Mouse (Mus musculus): ENCODE measurements around the gene 1700011L22Rik.

Gene 1700011L22Rik

DNA sequence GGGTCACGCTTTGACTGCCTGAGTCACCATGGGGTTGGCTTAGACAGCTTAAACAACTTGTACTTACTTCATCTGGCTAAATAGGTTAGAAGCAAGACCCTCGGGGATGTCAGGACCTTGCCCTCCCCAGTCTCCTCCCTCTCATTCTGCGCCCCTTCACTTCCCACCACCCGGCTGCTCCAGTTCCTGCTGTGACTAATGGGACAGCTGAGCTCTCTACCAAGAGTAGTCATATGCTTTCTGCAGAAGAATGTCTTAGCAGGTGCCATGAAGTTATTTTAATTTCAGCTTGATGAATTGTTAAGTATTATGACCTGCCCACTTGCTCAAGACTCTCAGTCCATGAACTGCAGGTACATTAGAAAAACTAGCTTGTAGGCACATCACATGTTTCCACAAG, 51.9 kb downstream of the 1700011L22Rik start:
- in situ Hi-C loops (cut with MboI; ENCODE audit: unreplicated experiment in 2 of 2) = no loop called here

GRCm38 (mm10) chr8:79190071-79190470, 58.3 kb downstream of the 1700011L22Rik start:
- in situ Hi-C loops (cut with MboI; ENCODE audit: unreplicated experiment in 2 of 2) = no loop called here

DNA sequence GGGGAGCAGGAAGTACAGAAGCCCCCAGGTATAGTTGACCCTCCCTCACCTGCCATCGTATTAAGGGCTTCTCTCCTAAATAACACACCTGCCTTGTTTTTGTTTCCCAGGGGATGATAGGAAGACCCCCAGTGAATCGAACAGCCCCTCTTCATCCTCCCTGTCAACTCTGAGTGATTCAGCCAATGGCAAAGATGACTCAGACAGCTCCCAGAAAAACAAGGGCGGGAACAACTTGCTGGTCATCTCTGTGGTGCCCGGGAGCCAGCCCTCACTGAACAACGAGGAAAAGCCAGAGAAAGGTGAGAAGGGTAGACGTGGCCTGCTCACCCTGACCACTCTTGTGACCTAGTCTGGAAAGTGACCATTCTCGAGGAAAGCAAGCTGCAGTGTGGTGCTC, 62.9 kb downstream of the 1700011L22Rik start:
- in situ Hi-C loops (cut with MboI; ENCODE audit: unreplicated experiment in 2 of 2) = no loop called here

DNA sequence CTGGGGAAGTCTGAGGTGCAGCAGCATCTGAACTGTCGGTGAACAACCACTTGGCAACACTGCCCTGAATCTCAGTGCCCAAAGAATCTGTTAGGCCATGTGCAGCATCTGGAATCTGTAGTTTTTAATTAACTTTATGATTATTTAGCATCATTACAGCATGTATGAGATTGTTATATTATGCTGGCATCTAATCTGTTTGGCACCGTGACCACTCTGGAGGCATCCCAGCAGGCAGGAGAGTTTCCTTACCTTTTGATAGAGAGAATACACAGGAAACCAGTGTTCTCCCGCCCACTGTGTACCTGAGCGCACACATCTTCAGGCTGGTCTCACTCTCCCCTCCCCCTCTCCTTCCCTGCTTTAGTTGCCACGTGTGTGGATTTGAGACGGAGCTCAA, 68.7 kb downstream of the 1700011L22Rik start:
- in situ Hi-C loops (cut with MboI; ENCODE audit: unreplicated experiment in 2 of 2) = no loop called here

DNA sequence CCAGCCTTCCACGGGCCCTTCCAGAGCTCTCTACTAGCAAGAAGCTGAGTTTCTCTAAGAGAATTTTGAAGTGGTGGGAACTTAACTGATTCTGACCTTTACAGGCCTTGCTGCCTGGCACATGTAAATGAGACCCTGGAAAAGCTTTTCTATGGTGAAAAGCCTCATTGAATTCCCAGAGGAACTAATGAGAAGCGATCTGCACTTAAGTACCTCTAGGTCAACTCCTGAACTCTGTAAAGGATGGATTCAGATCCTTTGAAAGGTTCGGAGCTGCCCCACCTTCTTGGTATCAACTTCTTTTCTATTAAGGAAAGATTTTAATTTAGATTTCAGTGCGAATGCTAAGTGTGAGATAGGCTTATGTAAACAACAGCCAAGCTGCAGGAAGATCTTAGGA, 72.4 kb downstream of the 1700011L22Rik start:
- in situ Hi-C loops (cut with MboI; ENCODE audit: unreplicated experiment in 2 of 2) = no loop called here

- in situ Hi-C loops (cut with MboI; ENCODE audit: unreplicated experiment in 2 of 2) = no loop called here
Measured at GRCm38 (mm10) chr8:79173606-79174005, 74.8 kb downstream of the 1700011L22Rik start.

- in situ Hi-C loops (cut with MboI; ENCODE audit: unreplicated experiment in 2 of 2) = no loop called here
Measured at GRCm38 (mm10) chr8:79165276-79165675, 83.1 kb downstream of the 1700011L22Rik start.

- in situ Hi-C loops (cut with MboI; ENCODE audit: unreplicated experiment in 2 of 2) = no loop called here
Measured at GRCm38 (mm10) chr8:79164336-79164735, 84.0 kb downstream of the 1700011L22Rik start.

DNA sequence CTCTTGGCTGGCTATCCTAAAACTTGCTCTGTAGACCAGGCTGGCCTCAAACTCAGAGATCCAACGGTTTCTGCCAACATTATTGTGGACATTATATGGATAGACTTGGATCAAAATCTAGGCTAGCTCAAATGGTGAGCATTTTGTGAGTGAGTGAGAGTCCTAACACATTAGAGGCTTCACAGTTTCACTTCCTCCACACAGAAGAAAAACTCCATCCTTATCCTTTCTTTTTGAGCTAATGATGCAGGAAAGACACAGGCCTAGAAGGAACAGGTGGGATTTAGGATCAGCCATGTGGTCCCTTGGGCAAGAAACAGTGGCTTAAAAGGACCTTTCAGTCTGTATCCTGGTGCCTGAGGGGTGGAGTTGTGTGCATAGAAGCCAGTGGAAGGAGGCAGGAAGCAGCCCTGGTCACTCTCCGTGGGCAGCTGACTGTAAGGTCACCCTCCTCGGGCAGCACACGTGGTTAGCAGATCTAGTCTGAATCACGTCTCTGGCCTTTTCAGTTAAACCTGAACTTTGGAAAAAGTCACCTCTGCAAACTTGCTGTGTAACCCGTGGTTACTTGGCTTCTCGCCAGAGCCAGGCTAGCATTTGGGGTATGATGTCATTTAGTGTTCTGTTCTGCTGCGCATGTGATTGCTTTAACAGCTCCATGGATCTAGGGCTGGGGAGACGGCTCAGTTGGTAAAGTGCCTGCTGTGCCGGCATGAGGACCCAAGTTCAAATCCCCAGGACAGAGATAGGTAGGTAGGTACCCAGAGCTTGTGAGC, 85.6 kb downstream of the 1700011L22Rik start:
- in situ Hi-C loops (cut with MboI; ENCODE audit: unreplicated experiment in 2 of 2) = no loop called here

- in situ Hi-C loops (cut with MboI; ENCODE audit: unreplicated experiment in 2 of 2) = no loop called here
Measured at GRCm38 (mm10) chr8:79161172-79161778, 87.1 kb downstream of the 1700011L22Rik start.

Measured in v-Abl transformed pro-B cells (cell line).